Mouse (Mus musculus) stomach, embryonic 15.5 days (tissue): Measurements from ENCODE around the gene Amn1. TPM values are rescaled to one million over a fixed set of nuclear protein-coding genes. Genes with fewer than 3 reads are reported as not detected.
A peak's percentile ranks its signal among the peaks of the same experiment; 100 is the strongest.
"Not testable (repeated sequence)": the region's sequence is repeated elsewhere in the genome, so short reads cannot be mapped to it uniquely, and the experiment has no call there.

Experiments
- ATAC-seq: fragments of 200-750 bp; cut with Nextera tagmentation; 2 replicates; pipeline ENCODE4 v1.8.0; 2017; ENCODE audit warnings: low read depth, moderate number of reproducible peaks, moderate TSS enrichment; ENCODE audit not compliant: insufficient read depth, low FRiP score
- H3K27ac ChIP-seq: fragments of 300-500 bp; sonication (generic); 2 replicates; pipeline ENCODE4 v1.5.1; 2015; ENCODE audit warnings: mild to moderate bottlenecking, inconsistent platforms
- H3K27me3 ChIP-seq: fragments of 300-500 bp; sonication (generic); replicated peaks from 2 replicates; pipeline ENCODE4 v1.6.1; 2015; ENCODE audit warnings: inconsistent platforms
- H3K36me3 ChIP-seq: fragments of 300-500 bp; sonication (generic); 2 replicates; pipeline ENCODE4 v1.6.1; 2015; ENCODE audit warnings: inconsistent platforms
- H3K4me1 ChIP-seq: fragments of 300-500 bp; sonication (generic); 2 replicates; pipeline ENCODE4 v1.6.1; 2015; ENCODE audit warnings: inconsistent platforms
- H3K4me2 ChIP-seq: fragments of 300-500 bp; sonication (generic); 2 replicates; pipeline ENCODE4 v1.6.1; 2015; ENCODE audit warnings: mild to moderate bottlenecking, inconsistent platforms
- H3K4me3 ChIP-seq: fragments of 300-500 bp; sonication (generic); replicated peaks from 2 replicates; pipeline ENCODE4 v1.5.1; 2015; ENCODE audit warnings: inconsistent platforms
- H3K9ac ChIP-seq: fragments of 300-500 bp; sonication (generic); 2 replicates; pipeline ENCODE4 v1.6.1; 2015; ENCODE audit warnings: inconsistent platforms
- H3K9me3 ChIP-seq: fragments of 300-500 bp; sonication (generic); 2 replicates; pipeline ENCODE4 v1.6.1; 2016; ENCODE audit warnings: inconsistent platforms
- WGBS: fragments of 180-500 bp; shearing (Covaris S2); methylation state at CpG from one replicate; pipeline ENCODE4 v1.1.7; 2015; 5-methylcytosine and 5-hydroxymethylcytosine counted together
- polyA plus RNA-seq: library from polyadenylated mRNA; unstranded; fragments of >200 nt; fragmentation: Nextera tagmentation; extraction: Ambion mirVana; gene quantifications from 2 replicates; pipeline ENCODE4 v1.2.1, GENCODE M21; 2015

Amn1 gene
- polyA plus RNA-seq, 1 experiment from 2014 or later, result 28.2 TPM

DNA sequence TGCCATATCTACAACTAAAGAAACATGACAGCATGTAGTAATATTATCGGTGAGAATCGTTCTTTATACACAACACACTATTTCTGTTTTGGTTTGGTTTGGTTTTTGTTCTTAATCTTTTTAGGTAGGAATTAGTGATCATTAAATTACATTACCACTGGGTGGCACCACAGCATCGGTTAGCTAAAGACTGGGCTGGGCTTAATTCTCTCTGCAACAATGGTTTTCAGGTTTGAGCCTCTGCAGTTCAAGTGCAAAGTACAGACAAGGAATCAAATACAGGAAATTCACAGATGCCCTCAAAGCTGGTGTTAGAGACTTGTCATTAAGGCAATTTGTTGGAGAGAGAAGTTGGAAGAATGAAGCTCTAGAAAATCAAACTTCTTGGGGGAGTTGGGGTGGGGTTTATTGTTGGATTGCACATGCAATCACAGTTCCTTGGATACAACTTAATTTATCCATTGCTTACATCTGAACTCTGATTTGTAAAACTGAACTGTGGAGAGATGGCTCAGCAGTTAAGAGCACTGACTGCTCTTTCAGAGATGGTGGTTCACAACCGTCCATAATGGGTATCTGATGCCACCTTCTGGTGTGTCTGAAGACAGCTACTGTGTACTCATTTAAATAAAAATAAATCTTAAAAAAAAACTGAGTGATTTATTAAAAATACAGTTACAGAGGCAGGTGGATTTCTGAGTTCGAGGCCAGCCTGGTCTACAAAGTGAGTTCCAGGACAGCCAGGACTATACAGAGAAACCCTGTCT is 56.0 kb downstream of the Amn1 start:
- no peaks in the 10 kb centered on the region for H3K9me3 ChIP-seq
- H3K4me3 ChIP-seq, result no peak overlapping the region
- no peak; the same call in 1 of the 2 replicates for ATAC-seq
- 28% methylated on average over 5 of the region's 5 CpGs for WGBS
- H3K9ac ChIP-seq, result no peak overlapping the region
- H3K27ac ChIP-seq, result no peak overlapping the region
- H3K4me1 ChIP-seq, result no peaks in the 10 kb centered on the region
- no peak overlapping the region for H3K4me2 ChIP-seq
- H3K27me3 ChIP-seq, result no peaks in the 10 kb centered on the region
- H3K36me3 ChIP-seq, result no peaks in the 10 kb centered on the region

- Histone ChIP-seq H3K9me3 (no peaks in the 10 kb centered on the region), H3K4me1 (no peaks in the 10 kb centered on the region), H3K36me3 (no peaks in the 10 kb centered on the region), H3K27ac (no peak overlapping the region), H3K4me3 (no peak overlapping the region), H3K9ac (no peak overlapping the region), H3K4me2 (no peak overlapping the region), H3K27me3 (no peaks in the 10 kb centered on the region)
- 30% methylated on average over 3 of the region's 3 CpGs for whole genome bisulfite sequencing
- ATAC-seq, result no peak
Observed at GRCm38 (mm10) chr6:149131111-149131510, 57.4 kb downstream of the Amn1 start.

DNA sequence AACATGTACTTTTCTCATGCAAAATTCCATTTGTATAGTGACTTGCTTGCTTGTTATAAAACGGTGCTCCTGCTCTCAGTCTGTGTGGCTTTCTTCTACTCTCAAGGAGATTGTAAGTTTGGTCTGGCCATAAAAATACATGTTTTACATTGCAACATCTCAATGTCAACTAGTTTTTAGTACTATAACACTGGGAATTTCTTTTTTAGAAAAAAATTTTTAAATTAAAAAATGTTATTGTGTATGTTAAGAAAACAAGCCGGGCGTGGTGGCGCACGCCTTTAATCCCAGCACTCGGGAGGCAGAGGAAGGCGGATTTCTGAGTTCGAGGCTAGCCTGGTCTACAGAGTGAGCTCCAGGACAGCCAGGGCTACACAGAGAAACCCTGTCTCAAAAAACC is 58.6 kb downstream of the Amn1 start, which contains the start of gene Gm10203:
Gm10203 (plus strand) TSS at position 301 of the 400 bp plus-strand sequence.
- not testable (repeated sequence) for H3K4me3 ChIP-seq, H3K9ac ChIP-seq, H3K4me1 ChIP-seq, ATAC-seq, H3K27me3 ChIP-seq, H3K9me3 ChIP-seq, H3K36me3 ChIP-seq, H3K4me2 ChIP-seq, H3K27ac ChIP-seq
- 87% methylated on average over 8 of the region's 8 CpGs for WGBS

DNA sequence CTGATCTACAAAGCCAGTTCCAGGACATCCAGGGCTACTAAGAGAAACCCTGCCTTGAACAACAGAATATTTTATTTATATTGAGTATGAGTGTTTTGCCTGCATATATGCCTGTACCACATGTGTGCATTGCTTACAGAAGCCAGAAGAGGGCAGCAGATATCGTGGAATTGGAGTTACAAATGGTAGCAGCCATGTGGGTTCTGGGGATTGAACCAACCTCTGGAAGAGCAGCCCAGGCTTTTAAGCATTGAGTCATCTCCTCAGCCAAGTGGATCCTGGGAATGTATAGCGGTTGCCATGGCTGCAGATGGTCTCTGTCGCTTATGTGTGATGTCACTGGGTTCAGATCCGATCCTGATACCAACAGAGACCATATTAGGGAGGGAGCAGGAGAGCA is 61.8 kb downstream of the Amn1 start:
- Histone ChIP-seq H3K9ac (no peak overlapping the region), H3K27ac (no peak overlapping the region), H3K27me3 (no peaks in the 10 kb centered on the region), H3K36me3 (no peaks in the 10 kb centered on the region), H3K9me3 (no peaks in the 10 kb centered on the region), H3K4me1 (no peaks in the 10 kb centered on the region), H3K4me2 (no peak overlapping the region), H3K4me3 (no peak overlapping the region)
- WGBS, result 69% methylated on average over 4 of the region's 4 CpGs
- no peak for ATAC-seq

GRCm38 (mm10) chr6:149123042-149123441 is 65.5 kb downstream of the Amn1 start:
- no peak overlapping the region for H3K9ac ChIP-seq
- H3K27ac ChIP-seq, result no peak overlapping the region
- 86% methylated on average over 3 of the region's 3 CpGs for WGBS
- no peak overlapping the region for H3K4me3 ChIP-seq
- no peaks in the 10 kb centered on the region for H3K27me3 ChIP-seq
- no peak for ATAC-seq
- 0 out of 2 replicates have a peak, but pooled peaks cover 2% of the 10 kb centered on the region for H3K4me1 ChIP-seq
- no peaks in the 10 kb centered on the region for H3K9me3 ChIP-seq
- no peaks in the 10 kb centered on the region for H3K36me3 ChIP-seq
- no peak overlapping the region for H3K4me2 ChIP-seq

DNA sequence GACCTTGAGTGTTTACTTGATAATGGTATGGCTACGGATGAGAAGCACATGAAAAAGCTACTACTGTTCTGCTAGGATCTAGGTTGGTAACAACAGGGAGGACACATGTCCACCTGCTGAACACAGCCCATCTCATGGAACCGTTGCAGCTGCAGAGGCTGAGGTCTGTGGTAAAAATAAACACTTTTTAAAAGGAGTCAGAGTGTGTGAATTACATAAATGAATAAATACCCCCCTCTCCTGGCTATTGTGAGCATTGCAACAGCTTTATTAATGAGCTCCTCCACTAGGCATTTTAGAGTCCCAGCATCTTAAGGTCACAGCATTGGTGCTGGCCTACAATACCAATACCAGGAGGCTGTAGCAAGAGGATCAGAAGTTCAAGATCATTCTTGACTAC is 68.7 kb downstream of the Amn1 start:
- Histone ChIP-seq H3K27me3 (no peaks in the 10 kb centered on the region), H3K9me3 (no peaks in the 10 kb centered on the region), H3K36me3 (no peaks in the 10 kb centered on the region), H3K4me3 (no peak overlapping the region), H3K9ac (no peak overlapping the region), H3K4me2 (no peak overlapping the region), H3K4me1 (0 out of 2 replicates have a peak, but pooled peaks cover 2% of the 10 kb centered on the region), H3K27ac (no peak overlapping the region)
- ATAC-seq, result no peak
- 14% methylated on average over 2 of the region's 2 CpGs for WGBS

GRCm38 (mm10) chr6:149118935-149119334 is 69.6 kb downstream of the Amn1 start:
- 0 out of 2 replicates have a peak, but pooled peaks cover 2% of the 10 kb centered on the region for H3K4me1 ChIP-seq
- H3K4me3 ChIP-seq, result no peak overlapping the region
- no peaks in the 10 kb centered on the region for H3K9me3 ChIP-seq
- no peaks in the 10 kb centered on the region for H3K27me3 ChIP-seq
- H3K36me3 ChIP-seq, result no peaks in the 10 kb centered on the region
- H3K4me2 ChIP-seq, result no peak overlapping the region
- peak overlapping the region; percentile 13; the same call in 1 of the 2 replicates for H3K27ac ChIP-seq
- H3K9ac ChIP-seq, result no peak overlapping the region
- ATAC-seq, result peak; percentile 76; the same call in 1 of the 2 replicates
- WGBS, result 51% methylated on average over 2 of the region's 2 CpGs

DNA sequence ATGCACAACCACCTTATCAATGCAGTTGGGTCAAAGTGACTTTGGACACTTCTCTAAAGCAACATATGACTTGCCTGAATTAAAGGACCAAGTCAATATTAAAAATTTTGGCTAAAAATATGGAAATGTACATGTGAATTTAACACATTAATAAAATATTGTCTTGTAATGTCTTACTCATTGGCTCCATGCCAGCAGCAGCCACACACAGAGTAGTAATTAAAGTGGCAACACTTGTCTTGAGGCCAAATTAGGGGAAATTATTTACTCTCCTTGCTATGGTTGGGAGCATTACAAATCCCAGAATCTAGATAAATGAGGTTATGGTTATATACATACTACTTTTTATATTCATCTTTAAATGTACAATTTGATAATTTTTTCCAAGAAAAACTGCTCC is 71.5 kb downstream of the Amn1 start:
- H3K36me3 ChIP-seq, result no peaks in the 10 kb centered on the region
- no peaks in the 10 kb centered on the region for H3K9me3 ChIP-seq
- H3K27ac ChIP-seq, result no peak overlapping the region
- H3K9ac ChIP-seq, result no peak overlapping the region
- no peak overlapping the region for H3K4me2 ChIP-seq
- no peaks in the 10 kb centered on the region for H3K27me3 ChIP-seq
- no peak overlapping the region for H3K4me3 ChIP-seq
- no peak for ATAC-seq
- 0 out of 2 replicates have a peak, but pooled peaks cover 2% of the 10 kb centered on the region for H3K4me1 ChIP-seq

GRCm38 (mm10) chr6:149108909-149109308 is 79.6 kb downstream of the Amn1 start:
- Histone ChIP-seq H3K9ac (no peak overlapping the region), H3K4me3 (no peak overlapping the region), H3K9me3 (no peaks in the 10 kb centered on the region), H3K4me2 (no peak overlapping the region), H3K27me3 (no peaks in the 10 kb centered on the region), H3K4me1 (no peaks in the 10 kb centered on the region), H3K27ac (no peak overlapping the region), H3K36me3 (no peaks in the 10 kb centered on the region)
- 81% methylated on average over 2 of the region's 2 CpGs for WGBS
- ATAC-seq, result no peak

GRCm38 (mm10) chr6:149107615-149108014 is 80.9 kb downstream of the Amn1 start:
- WGBS, result 60% methylated on average over 3 of the region's 3 CpGs
- H3K27ac ChIP-seq, result no peak overlapping the region
- ATAC-seq, result no peak
- H3K4me1 ChIP-seq, result no peaks in the 10 kb centered on the region
- H3K4me3 ChIP-seq, result no peak overlapping the region
- no peak overlapping the region for H3K4me2 ChIP-seq
- no peaks in the 10 kb centered on the region for H3K9me3 ChIP-seq
- no peaks in the 10 kb centered on the region for H3K36me3 ChIP-seq
- H3K27me3 ChIP-seq, result no peaks in the 10 kb centered on the region
- no peak overlapping the region for H3K9ac ChIP-seq
